17 mouse cellular contexts compared by ENCODE assay signal in the genomic region with DNA sequence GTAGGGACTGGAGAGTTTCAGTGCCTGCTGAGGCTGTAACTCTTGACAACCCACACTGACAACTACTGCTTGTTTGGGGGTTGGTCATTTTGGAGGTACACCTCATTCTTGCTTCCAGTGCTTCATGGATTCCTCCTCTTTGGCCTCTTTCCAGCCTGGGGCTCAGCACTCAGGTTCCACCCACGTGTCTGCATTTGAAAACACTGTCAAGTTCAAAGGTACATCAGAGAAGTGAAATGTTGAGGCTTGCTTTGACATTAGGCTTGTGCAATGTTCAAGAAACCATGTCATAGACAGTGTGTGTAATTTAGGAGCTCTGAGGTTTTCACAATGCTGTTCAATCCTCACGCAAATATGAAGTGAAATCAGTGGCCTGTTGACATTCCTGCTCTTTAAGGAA.
"Had no signal": no experiment of that assay in that cellular context is flagged by ENCODE, and none has a peak within 500 bp of the region (broad histone marks: within the 10 kb centered on the region; RNA-seq: fewer than 3 reads in every experiment).

No protein-coding gene starts in this region.

- H3K4me2 ChIP-seq: lung, embryonic 15.5 days; midbrain, embryonic 11.5 days; midbrain, embryonic 13.5 days; midbrain, embryonic 15.5 days; neural tube, embryonic 12.5 days; stomach, embryonic 15.5 days had no signal

- H3K9ac ChIP-seq: lung, embryonic 15.5 days; midbrain, embryonic 13.5 days; midbrain, embryonic 15.5 days; neural tube, embryonic 12.5 days; stomach, embryonic 15.5 days had no signal

- H3K27me3 ChIP-seq: lung, embryonic 15.5 days; megakaryocyte, embryonic 14.5 days; midbrain, embryonic 13.5 days; midbrain, embryonic 15.5 days; neural tube, embryonic 12.5 days; stomach, embryonic 15.5 days had no signal

- H3K36me3 ChIP-seq: lung, embryonic 15.5 days; midbrain, embryonic 13.5 days; midbrain, embryonic 15.5 days; neural tube, embryonic 12.5 days; stomach, embryonic 15.5 days had no signal

- H3K9me3 ChIP-seq: lung, embryonic 15.5 days; megakaryocyte, embryonic 14.5 days; midbrain, embryonic 13.5 days; midbrain, embryonic 15.5 days; neural tube, embryonic 12.5 days; stomach, embryonic 15.5 days had no signal

- ATAC-seq: lung, postnatal 0 days; midbrain, embryonic 13.5 days; midbrain, embryonic 15.5 days had no signal

- DNase-seq: lung, adult 2 months; lung, postnatal 14 days; lung, postnatal 36 days; right cerebral cortex, postnatal 14 days; thymus, adult 2 months; thymus, postnatal 25 days; thymus, postnatal 4 days had no signal

- H3K4me1 ChIP-seq: lung, embryonic 15.5 days; megakaryocyte, embryonic 14.5 days; midbrain, embryonic 13.5 days; midbrain, embryonic 15.5 days; neural tube, embryonic 12.5 days; stomach, embryonic 15.5 days had no signal

- H3K27ac ChIP-seq: lung, embryonic 15.5 days; macrophage; midbrain, embryonic 13.5 days; midbrain, embryonic 15.5 days; neural tube, embryonic 12.5 days; stomach, embryonic 15.5 days; stomach, postnatal 0 days had no signal

- H3K4me3 ChIP-seq: lung, embryonic 15.5 days; megakaryocyte, embryonic 14.5 days; midbrain, embryonic 13.5 days; midbrain, embryonic 15.5 days; neural tube, embryonic 12.5 days; stomach, embryonic 15.5 days had no signal
